Mouse (Mus musculus) midbrain, embryonic 11.5 days (tissue): Measurements from ENCODE around the gene Robo1. TPM values are rescaled to one million over a fixed set of nuclear protein-coding genes. Genes with fewer than 3 reads are reported as not detected.

Source experiments
- ATAC-seq: fragments of 200-750 bp; cut with Nextera tagmentation; 2 replicates; pipeline ENCODE4 v1.8.0; 2017; ENCODE audit warnings: moderate TSS enrichment, moderate library complexity; ENCODE audit not compliant: low FRiP score
- DNase-seq: peaks from one replicate; pipeline ENCODE4 v3.0.0; 2015; ENCODE audit warnings: low spot score; ENCODE audit errors: missing footprints
- H3K27ac ChIP-seq: fragments of 300-500 bp; sonication (generic); 2 replicates; pipeline ENCODE4 v1.5.1; 2014; ENCODE audit warnings: low read depth, low read length
- H3K27me3 ChIP-seq: fragments of 300-500 bp; sonication (generic); 2 replicates; pipeline ENCODE4 v1.6.1; 2014; ENCODE audit warnings: mild to moderate bottlenecking, low read length, moderate library complexity, mixed read lengths; ENCODE audit not compliant: control insufficient read depth, insufficient read depth
- H3K36me3 ChIP-seq: fragments of 300-500 bp; sonication (generic); 2 replicates; pipeline ENCODE4 v1.6.1; 2014; ENCODE audit warnings: mild to moderate bottlenecking, low read length, moderate library complexity, mixed read lengths; ENCODE audit not compliant: control insufficient read depth, insufficient read depth
- H3K4me1 ChIP-seq: fragments of 300-500 bp; sonication (generic); 2 replicates; pipeline ENCODE4 v1.6.1; 2014; ENCODE audit warnings: low read length; ENCODE audit not compliant: control insufficient read depth, insufficient read depth
- H3K4me2 ChIP-seq: fragments of 300-500 bp; sonication (generic); 2 replicates; pipeline ENCODE4 v1.6.1; 2014; ENCODE audit warnings: mild to moderate bottlenecking, moderate library complexity
- H3K4me3 ChIP-seq: fragments of 300-500 bp; sonication (generic); 2 replicates; pipeline ENCODE4 v1.5.1; 2014; ENCODE audit warnings: low read depth, low read length
- H3K9ac ChIP-seq: fragments of 300-500 bp; sonication (generic); 2 replicates; pipeline ENCODE4 v1.6.1; 2014; ENCODE audit warnings: low read length
- H3K9me3 ChIP-seq: fragments of 300-500 bp; sonication (generic); 2 replicates; pipeline ENCODE4 v1.6.1; 2016; ENCODE audit warnings: low read length; ENCODE audit not compliant: control insufficient read depth
- WGBS: fragments of 180-500 bp; shearing (Covaris S2); extraction: QIAGEN DNeasy Blood & Tissue Kit; methylation state at CpG from one replicate; pipeline ENCODE4 v1.1.7; 2014; 5-methylcytosine and 5-hydroxymethylcytosine counted together
- polyA plus RNA-seq: library from polyadenylated mRNA; unstranded; fragments of >200 nt; fragmentation: Nextera tagmentation; extraction: Ambion mirVana; gene quantifications from 2 replicates; pipeline ENCODE4 v1.2.1, GENCODE M21; 2014

Robo1 gene
- polyA plus RNA-seq, 1 experiment from 2014 or later, result 44.4 TPM

DNA sequence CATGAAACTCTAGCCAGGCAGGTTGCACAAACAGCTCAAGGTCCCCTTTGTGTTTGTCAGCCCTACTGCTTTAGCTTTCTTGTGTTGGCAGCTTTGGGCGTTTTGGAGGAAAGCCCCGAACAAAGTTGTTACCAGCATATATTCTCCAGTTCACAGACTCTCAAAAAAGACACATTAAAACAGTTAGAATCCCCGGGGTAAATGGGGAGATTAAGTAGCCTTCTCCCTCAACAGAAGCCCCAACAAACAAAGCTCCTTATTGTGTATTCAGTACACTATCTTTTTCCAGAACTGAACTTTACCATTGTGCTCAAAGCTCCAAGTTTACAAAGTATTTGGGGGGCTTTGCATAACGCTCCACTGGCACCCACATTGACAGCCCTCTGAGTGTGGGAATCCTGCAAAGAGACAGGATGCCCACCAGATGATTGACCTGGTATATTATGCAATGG lies 302.6 kb downstream of the Robo1 start:
- no peak for DNase-seq
- H3K36me3 ChIP-seq, result no peaks in the 10 kb centered on the region
- H3K4me1 ChIP-seq, result peaks cover 3% of the 10 kb centered on the region; the same call in 1 of the 2 replicates
- 0 out of 2 replicates have a peak overlapping the region, but pooled peaks have one; percentile 25 for H3K27ac ChIP-seq
- no peak overlapping the region for H3K4me3 ChIP-seq
- no peaks in the 10 kb centered on the region for H3K27me3 ChIP-seq
- no peak overlapping the region for H3K4me2 ChIP-seq
- WGBS, result 11% methylated on average over 4 of the region's 4 CpGs
- no peaks in the 10 kb centered on the region for H3K9me3 ChIP-seq
- peak; percentile 81 for ATAC-seq
- no peak overlapping the region for H3K9ac ChIP-seq

DNA sequence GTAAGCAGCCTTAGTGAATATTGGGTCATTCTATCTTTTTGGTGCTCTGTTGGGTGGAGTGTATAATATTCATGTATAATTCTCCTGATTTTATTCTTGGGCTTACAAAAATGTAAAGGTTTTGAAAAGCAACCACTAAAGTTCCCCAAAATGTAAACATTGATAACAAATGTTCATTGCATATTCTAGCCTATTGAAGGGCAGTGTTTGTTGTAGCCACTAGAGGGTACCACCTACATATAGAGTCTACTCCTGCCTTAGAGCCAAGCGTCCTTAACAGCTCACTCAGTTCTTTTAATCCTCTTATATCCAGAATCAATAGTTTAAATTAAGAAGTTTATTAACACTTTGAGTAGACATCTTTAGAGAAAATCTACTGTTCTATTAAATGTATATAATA lies 306.8 kb downstream of the Robo1 start:
- Histone ChIP-seq H3K27me3 (no peaks in the 10 kb centered on the region), H3K9ac (no peak overlapping the region), H3K27ac (no peak overlapping the region), H3K4me3 (no peak overlapping the region), H3K4me1 (peaks cover 3% of the 10 kb centered on the region; the same call in 1 of the 2 replicates), H3K4me2 (no peak overlapping the region), H3K9me3 (no peaks in the 10 kb centered on the region), H3K36me3 (no peaks in the 10 kb centered on the region)
- ATAC-seq, result peak; percentile 70
- WGBS, result 6% methylated on average over 1 of the region's 1 CpGs
- peak; percentile 86 for DNase-seq

DNA sequence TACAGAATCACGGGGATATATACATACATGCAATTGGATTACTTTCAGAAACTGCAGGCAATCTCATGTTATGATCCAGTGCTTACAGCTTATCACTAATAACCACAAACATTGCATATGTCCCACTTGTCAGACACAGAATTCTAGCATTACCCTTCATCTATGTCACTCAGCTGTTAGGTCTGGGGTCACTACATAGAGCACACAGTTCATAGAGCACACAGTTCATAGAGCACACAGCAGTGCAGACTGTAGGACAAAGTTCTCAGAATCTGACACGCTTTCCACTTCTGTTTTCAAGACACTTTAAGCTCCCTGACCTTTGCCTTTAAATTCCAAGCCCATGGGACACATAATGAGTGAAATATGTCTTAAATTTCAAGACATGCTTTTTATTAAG lies 307.3 kb downstream of the Robo1 start:
- Histone ChIP-seq H3K9me3 (no peaks in the 10 kb centered on the region), H3K27me3 (no peaks in the 10 kb centered on the region), H3K4me3 (no peak overlapping the region), H3K27ac (no peak overlapping the region), H3K4me1 (peaks cover 3% of the 10 kb centered on the region; the same call in 1 of the 2 replicates), H3K9ac (no peak overlapping the region), H3K36me3 (no peaks in the 10 kb centered on the region), H3K4me2 (no peak overlapping the region)
- ATAC-seq (peak; percentile 54), DNase-seq (no peak)
- 67% methylated on average over 2 of the region's 2 CpGs for WGBS

DNA sequence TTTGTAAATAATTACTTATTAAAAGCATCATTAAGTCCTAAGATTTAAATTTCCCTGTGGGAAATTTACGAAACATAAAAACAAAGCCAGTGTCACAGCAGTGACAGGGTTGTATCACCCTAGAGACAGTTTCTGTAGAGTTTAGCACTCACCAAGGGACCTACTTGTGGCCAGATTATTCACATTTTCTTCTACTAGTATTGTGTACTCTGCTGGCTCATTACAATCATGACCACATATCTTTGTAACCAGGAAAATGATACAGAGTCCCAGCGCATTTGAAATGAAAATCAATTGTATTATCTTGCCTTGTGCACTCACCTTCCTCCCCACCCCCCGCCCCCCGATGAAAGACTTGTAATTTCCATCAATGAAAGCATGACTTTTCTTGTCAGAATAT lies 314.3 kb downstream of the Robo1 start:
- H3K4me2 ChIP-seq, result no peak overlapping the region
- no peaks in the 10 kb centered on the region for H3K36me3 ChIP-seq
- 85% methylated on average over 4 of the region's 4 CpGs for WGBS
- no peak overlapping the region for H3K4me3 ChIP-seq
- H3K9ac ChIP-seq, result no peak overlapping the region
- DNase-seq, result no peak
- H3K27ac ChIP-seq, result no peak overlapping the region
- no peaks in the 10 kb centered on the region for H3K9me3 ChIP-seq
- no peaks in the 10 kb centered on the region for H3K4me1 ChIP-seq
- no peak for ATAC-seq
- H3K27me3 ChIP-seq, result no peaks in the 10 kb centered on the region

DNA sequence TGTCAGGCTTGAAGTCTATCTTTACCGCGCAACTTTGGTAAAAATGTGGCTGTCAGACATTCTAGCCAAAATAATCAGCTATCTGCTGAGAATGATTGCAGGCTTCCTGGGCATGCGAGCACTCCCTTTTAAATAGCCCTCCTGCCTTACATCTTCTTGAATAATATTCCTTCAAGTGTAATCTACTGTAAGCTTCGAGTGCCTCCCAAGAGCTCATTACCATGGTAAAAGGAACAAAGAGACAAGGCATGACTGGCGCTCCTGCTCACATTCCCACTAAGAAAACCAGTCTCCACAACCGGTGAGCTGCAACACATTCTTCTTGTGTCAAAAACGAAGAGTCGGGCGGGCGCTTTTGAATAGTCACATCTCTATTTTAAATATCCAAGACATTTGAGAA lies 314.8 kb downstream of the Robo1 start:
- Histone ChIP-seq H3K9ac (no peak overlapping the region), H3K4me2 (no peak overlapping the region), H3K27me3 (no peaks in the 10 kb centered on the region), H3K4me3 (no peak overlapping the region), H3K36me3 (no peaks in the 10 kb centered on the region), H3K27ac (no peak overlapping the region), H3K4me1 (no peaks in the 10 kb centered on the region), H3K9me3 (no peaks in the 10 kb centered on the region)
- ATAC-seq (no peak), DNase-seq (no peak)
- 69% methylated on average over 10 of the region's 10 CpGs for WGBS

DNA sequence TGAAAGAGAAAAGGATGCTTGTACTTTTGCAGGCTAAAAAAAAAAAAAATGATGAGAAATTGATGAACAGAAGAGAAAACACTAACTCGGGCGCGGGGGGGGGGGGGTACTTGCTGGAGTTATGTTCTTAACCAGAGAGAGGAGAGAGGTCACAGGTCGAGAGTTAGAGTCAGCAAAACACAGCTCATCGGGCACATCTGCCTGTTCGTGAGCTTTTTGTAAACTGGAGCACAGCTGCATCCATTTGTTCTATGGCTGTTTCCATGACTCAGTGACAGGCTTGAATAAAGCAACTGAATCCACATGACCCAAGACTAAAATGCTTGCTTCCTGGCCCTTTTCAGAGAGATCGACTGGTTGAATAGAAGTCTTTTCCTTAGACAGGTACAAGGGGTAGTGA lies 325.7 kb downstream of the Robo1 start:
- Histone ChIP-seq H3K4me3 (no peak overlapping the region), H3K27ac (no peak overlapping the region), H3K9ac (no peak overlapping the region), H3K4me1 (no peaks in the 10 kb centered on the region), H3K9me3 (no peaks in the 10 kb centered on the region), H3K27me3 (no peaks in the 10 kb centered on the region), H3K4me2 (no peak overlapping the region), H3K36me3 (no peaks in the 10 kb centered on the region)
- ATAC-seq (no peak), DNase-seq (no peak)
- 71% methylated on average over 7 of the region's 7 CpGs for WGBS

DNA sequence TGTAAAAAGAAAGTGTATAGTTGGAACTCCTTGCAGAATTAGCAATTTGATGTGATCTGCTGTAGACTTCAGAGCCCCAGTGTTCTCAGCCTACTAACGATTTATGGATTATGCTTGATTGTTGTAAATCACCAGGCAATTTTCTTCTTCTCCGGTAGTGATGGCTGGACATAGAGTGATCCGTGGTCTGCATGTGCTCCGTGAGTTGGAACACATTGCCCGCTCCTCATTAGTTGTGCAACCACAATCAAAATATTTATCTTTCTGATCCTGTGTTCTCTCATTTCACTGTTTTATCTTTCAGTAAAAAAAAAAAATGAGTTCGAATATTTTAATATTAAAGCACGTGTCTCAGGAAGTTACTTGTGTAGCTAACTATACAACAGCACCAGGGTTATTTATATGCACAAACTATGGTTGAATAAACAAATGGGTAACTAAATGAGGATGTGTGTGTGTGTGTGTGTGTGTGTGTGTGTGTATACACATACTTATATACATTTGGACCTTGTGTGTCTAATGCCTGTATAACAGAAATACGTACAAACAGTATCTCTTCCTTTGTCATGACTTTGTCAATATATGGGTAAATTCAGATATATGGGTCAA lies 331.3 kb downstream of the Robo1 start:
- no peak overlapping the region for H3K4me3 ChIP-seq
- DNase-seq (no peak), ATAC-seq (no peak)
- no peak overlapping the region for H3K4me2 ChIP-seq
- no peak overlapping the region for H3K27ac ChIP-seq
- no peaks in the 10 kb centered on the region for H3K4me1 ChIP-seq
- WGBS, result 88% methylated on average over 8 of the region's 8 CpGs
- H3K27me3 ChIP-seq, result no peaks in the 10 kb centered on the region
- no peaks in the 10 kb centered on the region for H3K9me3 ChIP-seq
- no peaks in the 10 kb centered on the region for H3K36me3 ChIP-seq
- no peak overlapping the region for H3K9ac ChIP-seq

DNA sequence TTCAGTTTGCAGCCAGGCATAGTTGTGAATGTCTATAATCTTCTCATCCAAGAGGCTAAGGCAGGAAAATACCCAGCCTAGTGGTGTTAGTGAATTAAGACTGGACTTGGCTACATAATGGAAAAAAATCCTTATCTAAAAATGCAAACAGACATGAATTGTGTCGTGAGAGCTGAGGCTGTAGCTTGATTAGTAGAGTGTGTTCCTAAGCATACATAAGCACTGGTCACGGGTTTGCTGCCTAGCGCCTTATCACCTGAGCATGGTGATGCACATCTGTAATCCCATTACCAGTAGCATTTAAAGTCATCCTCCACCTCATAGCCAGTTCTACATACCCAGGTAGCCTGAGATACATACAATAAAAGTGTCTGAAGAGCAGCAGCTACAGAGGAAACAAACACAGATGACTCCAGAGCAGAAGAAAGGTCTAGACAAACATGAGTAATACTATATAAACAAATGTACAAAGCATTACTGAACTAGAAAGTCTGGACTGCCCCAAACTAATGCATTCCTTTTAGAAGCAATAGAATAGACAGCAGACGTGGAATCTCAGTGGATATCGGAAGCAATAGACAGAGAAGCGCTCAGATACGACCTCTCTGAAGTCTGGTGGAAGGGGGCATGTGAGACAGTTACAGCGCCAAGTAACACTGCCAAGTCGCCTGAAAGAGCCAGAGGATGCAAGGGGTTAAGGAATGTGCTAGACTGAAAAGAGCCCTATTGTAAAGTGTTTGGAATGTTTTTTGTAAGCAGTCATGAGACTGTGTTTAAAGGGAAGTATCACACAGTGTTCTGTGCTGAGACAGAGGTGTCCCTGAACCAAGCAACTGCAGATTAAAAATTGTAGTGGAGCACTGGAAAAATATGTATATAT lies 333.1 kb downstream of the Robo1 start:
- H3K36me3 ChIP-seq, result no peaks in the 10 kb centered on the region
- no peaks in the 10 kb centered on the region for H3K4me1 ChIP-seq
- H3K4me2 ChIP-seq, result no peak overlapping the region
- no peak overlapping the region for H3K9ac ChIP-seq
- H3K9me3 ChIP-seq, result no peaks in the 10 kb centered on the region
- ATAC-seq (no peak), DNase-seq (no peak)
- H3K4me3 ChIP-seq, result no peak overlapping the region
- WGBS, result 73% methylated on average over 9 of the region's 9 CpGs
- no peaks in the 10 kb centered on the region for H3K27me3 ChIP-seq
- H3K27ac ChIP-seq, result no peak overlapping the region

DNA sequence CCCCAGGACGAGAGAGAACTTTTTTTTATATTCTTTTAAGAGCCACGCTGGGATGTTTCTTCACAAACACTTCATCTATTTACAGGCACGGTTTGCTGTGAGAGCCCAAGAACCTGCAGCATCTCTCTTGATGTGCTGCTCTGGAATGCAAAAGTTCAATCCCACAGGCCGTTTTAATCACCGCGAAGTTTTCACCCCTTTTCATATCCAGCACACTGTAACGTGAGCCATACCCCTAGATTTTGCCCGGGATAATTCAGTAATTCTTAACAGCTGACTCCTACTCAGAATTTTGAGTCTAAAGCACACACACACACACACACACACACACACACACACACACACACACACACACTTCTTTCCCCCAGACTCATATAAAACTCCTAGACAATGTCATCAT lies 337.8 kb downstream of the Robo1 start:
- Histone ChIP-seq H3K36me3 (no peaks in the 10 kb centered on the region), H3K4me3 (no peak overlapping the region), H3K4me2 (no peak overlapping the region), H3K27ac (no peak overlapping the region), H3K4me1 (no peaks in the 10 kb centered on the region), H3K9me3 (no peaks in the 10 kb centered on the region), H3K9ac (no peak overlapping the region), H3K27me3 (no peaks in the 10 kb centered on the region)
- ATAC-seq, result no peak
- WGBS, result 64% methylated on average over 8 of the region's 8 CpGs
- DNase-seq, result no peak
